Mouse (Mus musculus): Measurements from ENCODE around the gene Mrpl28. TPM values are rescaled to one million over a fixed set of nuclear protein-coding genes. Genes with fewer than 3 reads are reported as not detected.
A peak's percentile ranks its signal among the peaks of the same experiment; 100 is the strongest.

Mrpl28 gene
- total and polyA plus RNA-seq, 2 experiments = 64.5 to 80.6 TPM

- no peaks in the 10 kb centered on the region for H3K79me2 ChIP-seq (ENCODE audit: control insufficient read depth, insufficient read depth, low read length)
- no peak for DNase-seq (ENCODE audit: extremely low read depth, low read depth, low spot score)
- H3K27me3 ChIP-seq (ENCODE audit: control insufficient read depth, insufficient read depth, low read length) = no peaks in the 10 kb centered on the region
- no peak overlapping the region for H3K9ac ChIP-seq (ENCODE audit: low read depth, low read length)
- 94% methylated on average over 18 of the region's 18 CpGs for WGBS
- TF ChIP-seq CTCF (IDR thresholded peaks at IDR 0.05; ENCODE audit: low read depth, low read length) (no peak), POLR2A (IDR thresholded peaks at IDR 0.05; ENCODE audit: extremely low read depth, insufficient read depth, low read length) (no peak)
- H3K36me3 ChIP-seq (ENCODE audit: control insufficient read depth, insufficient read depth, low read length) = no peaks in the 10 kb centered on the region
- H3K4me1 ChIP-seq (ENCODE audit: control insufficient read depth, insufficient read depth, low read length) = no peaks in the 10 kb centered on the region
- no peak overlapping the region for H3K4me3 ChIP-seq (ENCODE audit: insufficient read depth, low read depth, low read length)
- no peak overlapping the region for H3K27ac ChIP-seq (replicated peaks; ENCODE audit: insufficient read depth, low read depth, low read length)
These were observed 8.9 kb downstream of the Mrpl28 start for GRCm38 (mm10) chr17:26131856-26132853.

GRCm38 (mm10) chr17:26137106-26137750 lies 13.9 kb downstream of the Mrpl28 start:
- Histone ChIP-seq H3K36me3 (ENCODE audit: control insufficient read depth, insufficient read depth, low read length) (no peaks in the 10 kb centered on the region), H3K27ac (replicated peaks; ENCODE audit: insufficient read depth, low read depth, low read length) (no peak overlapping the region), H3K79me2 (ENCODE audit: control insufficient read depth, insufficient read depth, low read length) (peaks cover 25% of the 10 kb centered on the region; the same call in 1 of the 2 replicates), H3K9ac (ENCODE audit: low read depth, low read length) (no peak overlapping the region), H3K4me1 (ENCODE audit: control insufficient read depth, insufficient read depth, low read length) (peaks cover 4% of the 10 kb centered on the region; the same call in 1 of the 2 replicates), H3K27me3 (ENCODE audit: control insufficient read depth, insufficient read depth, low read length) (no peaks in the 10 kb centered on the region), H3K4me3 (ENCODE audit: insufficient read depth, low read depth, low read length) (no peak overlapping the region)
- 84% methylated on average over 11 of the region's 11 CpGs for WGBS
- TF ChIP-seq POLR2A (IDR thresholded peaks at IDR 0.05; ENCODE audit: extremely low read depth, insufficient read depth, low read length) = no peak
- no peak for TF ChIP-seq CTCF (IDR thresholded peaks at IDR 0.05; ENCODE audit: low read depth, low read length)
- no peak for DNase-seq (ENCODE audit: extremely low read depth, low read depth, low spot score)

GRCm38 (mm10) chr17:26137751-26138130 lies 14.4 kb downstream of the Mrpl28 start:
- H3K27ac ChIP-seq (replicated peaks; ENCODE audit: insufficient read depth, low read depth, low read length) = no peak overlapping the region
- H3K4me3 ChIP-seq (ENCODE audit: insufficient read depth, low read depth, low read length) = no peak overlapping the region
- WGBS = 71% methylated on average over 2 of the region's 2 CpGs
- no peaks in the 10 kb centered on the region for H3K27me3 ChIP-seq (ENCODE audit: control insufficient read depth, insufficient read depth, low read length)
- H3K36me3 ChIP-seq (ENCODE audit: control insufficient read depth, insufficient read depth, low read length) = no peaks in the 10 kb centered on the region
- peaks cover 4% of the 10 kb centered on the region; the same call in 1 of the 2 replicates for H3K4me1 ChIP-seq (ENCODE audit: control insufficient read depth, insufficient read depth, low read length)
- DNase-seq (ENCODE audit: extremely low read depth, low read depth, low spot score) = no peak
- H3K9ac ChIP-seq (ENCODE audit: low read depth, low read length) = no peak overlapping the region
- no peak for TF ChIP-seq POLR2A (IDR thresholded peaks at IDR 0.05; ENCODE audit: extremely low read depth, insufficient read depth, low read length)
- no peak for TF ChIP-seq CTCF (IDR thresholded peaks at IDR 0.05; ENCODE audit: low read depth, low read length)
- peaks cover 29% of the 10 kb centered on the region for H3K79me2 ChIP-seq (ENCODE audit: control insufficient read depth, insufficient read depth, low read length)

- Histone ChIP-seq H3K27me3 (ENCODE audit: control insufficient read depth, insufficient read depth, low read length) (no peaks in the 10 kb centered on the region), H3K27ac (replicated peaks; ENCODE audit: insufficient read depth, low read depth, low read length) (peak within 1 kb of the TSS; percentile 45; the same call in 1 of the 2 replicates), H3K79me2 (ENCODE audit: control insufficient read depth, insufficient read depth, low read length) (peaks cover 35% of the 10 kb centered on the region), H3K4me1 (ENCODE audit: control insufficient read depth, insufficient read depth, low read length) (peaks cover 4% of the 10 kb centered on the region; the same call in 1 of the 2 replicates), H3K36me3 (ENCODE audit: control insufficient read depth, insufficient read depth, low read length) (peaks cover 5% of the 10 kb centered on the region), H3K9ac (ENCODE audit: low read depth, low read length) (peak within 1 kb of the TSS; percentile 98), H3K4me3 (ENCODE audit: insufficient read depth, low read depth, low read length) (peak within 1 kb of the TSS; percentile 93)
- TF ChIP-seq CTCF (IDR thresholded peaks at IDR 0.05; ENCODE audit: low read depth, low read length) = peak; percentile 50
- peak; percentile 62; the same call in 1 of the 2 replicates for TF ChIP-seq POLR2A (IDR thresholded peaks at IDR 0.05; ENCODE audit: extremely low read depth, insufficient read depth, low read length)
- peak; percentile 90 for DNase-seq (ENCODE audit: extremely low read depth, low read depth, low spot score)
- WGBS = under 1% methylated on average over 42 of the region's 42 CpGs
These were observed 15.0 kb downstream of the Mrpl28 start, which contains the start of gene Axin1 for GRCm38 (mm10) chr17:26138239-26138836. Gene Axin1, plus strand, starts transcription at chr17:26138688.

- Histone ChIP-seq H3K4me1 (ENCODE audit: control insufficient read depth, insufficient read depth, low read length) (peaks cover 4% of the 10 kb centered on the region; the same call in 1 of the 2 replicates), H3K4me3 (ENCODE audit: insufficient read depth, low read depth, low read length) (peak overlapping the region; percentile 93), H3K9ac (ENCODE audit: low read depth, low read length) (peak overlapping the region; percentile 98), H3K79me2 (ENCODE audit: control insufficient read depth, insufficient read depth, low read length) (peaks cover 37% of the 10 kb centered on the region), H3K27me3 (ENCODE audit: control insufficient read depth, insufficient read depth, low read length) (no peaks in the 10 kb centered on the region), H3K36me3 (ENCODE audit: control insufficient read depth, insufficient read depth, low read length) (peaks cover 10% of the 10 kb centered on the region), H3K27ac (replicated peaks; ENCODE audit: insufficient read depth, low read depth, low read length) (peak overlapping the region; percentile 45; the same call in 1 of the 2 replicates)
- WGBS = under 1% methylated on average over 58 of the region's 58 CpGs
- TF ChIP-seq POLR2A (IDR thresholded peaks at IDR 0.05; ENCODE audit: extremely low read depth, insufficient read depth, low read length) = no peak
- no peak for TF ChIP-seq CTCF (IDR thresholded peaks at IDR 0.05; ENCODE audit: low read depth, low read length)
- DNase-seq (ENCODE audit: extremely low read depth, low read depth, low spot score) = no peak
These were observed 15.6 kb downstream of the Mrpl28 start for GRCm38 (mm10) chr17:26138901-26139381.

Data from liver, adult 2 months (tissue).